Mouse (Mus musculus) stomach, embryonic 14.5 days (tissue): ENCODE results near the gene Abhd10. TPM values are rescaled to one million over a fixed set of nuclear protein-coding genes. Genes with fewer than 3 reads are reported as not detected.

Source experiments
- ATAC-seq: fragments of 200-750 bp; cut with Nextera tagmentation; 2 replicates; pipeline ENCODE4 v1.8.0; 2017; ENCODE audit warnings: low read depth, moderate TSS enrichment; ENCODE audit not compliant: insufficient number of reproducible peaks, insufficient read depth, low FRiP score
- H3K27ac ChIP-seq: fragments of 300-500 bp; sonication (generic); 2 replicates; pipeline ENCODE4 v1.5.1; 2014; ENCODE audit warnings: mild to moderate bottlenecking, low read length, moderate library complexity, mixed read lengths
- H3K27me3 ChIP-seq: fragments of 300-500 bp; sonication (generic); 2 replicates; pipeline ENCODE4 v1.6.1; 2014; ENCODE audit warnings: low read length, control low read depth, mixed read lengths; ENCODE audit not compliant: control insufficient read depth, insufficient read depth
- H3K36me3 ChIP-seq: fragments of 300-500 bp; sonication (generic); 2 replicates; pipeline ENCODE4 v1.6.1; 2014; ENCODE audit warnings: mild to moderate bottlenecking, control low read depth, low read length, moderate library complexity, mixed read lengths; ENCODE audit not compliant: control insufficient read depth, insufficient read depth
- H3K4me1 ChIP-seq: fragments of 300-500 bp; sonication (generic); 2 replicates; pipeline ENCODE4 v1.6.1; 2014; ENCODE audit warnings: low read length, control low read depth, mixed read lengths; ENCODE audit not compliant: control insufficient read depth, insufficient read depth
- H3K4me2 ChIP-seq: fragments of 300-500 bp; sonication (generic); replicated peaks from 2 replicates; pipeline ENCODE4 v1.6.1; 2014; ENCODE audit warnings: low read depth, low read length, control low read depth
- H3K4me3 ChIP-seq: fragments of 300-500 bp; sonication (generic); 2 replicates; pipeline ENCODE4 v1.5.1; 2014; ENCODE audit warnings: low read depth, low read length, control low read depth
- H3K9ac ChIP-seq: fragments of 300-500 bp; sonication (generic); replicated peaks from 2 replicates; pipeline ENCODE4 v1.6.1; 2014; ENCODE audit warnings: low read depth, mild to moderate bottlenecking, control low read depth, low read length, moderate library complexity, mixed read lengths
- H3K9me3 ChIP-seq: fragments of 300-500 bp; sonication (generic); 2 replicates; pipeline ENCODE4 v1.6.1; 2016; ENCODE audit warnings: low read depth, low read length, control low read depth; ENCODE audit not compliant: control insufficient read depth
- WGBS: fragments of 180-500 bp; shearing (Covaris S2); extraction: QIAGEN DNeasy Blood & Tissue Kit; methylation state at CpG from one replicate; pipeline ENCODE4 v1.1.7; 2014; 5-methylcytosine and 5-hydroxymethylcytosine counted together
- polyA plus RNA-seq: library from polyadenylated mRNA; unstranded; fragments of >200 nt; fragmentation: Nextera tagmentation; extraction: Ambion mirVana; gene quantifications from 2 replicates; pipeline ENCODE4 v1.2.1, GENCODE M21; 2014

Abhd10 gene
- polyA plus RNA-seq, result 35.6 and 35.7 TPM in 2 replicates

DNA sequence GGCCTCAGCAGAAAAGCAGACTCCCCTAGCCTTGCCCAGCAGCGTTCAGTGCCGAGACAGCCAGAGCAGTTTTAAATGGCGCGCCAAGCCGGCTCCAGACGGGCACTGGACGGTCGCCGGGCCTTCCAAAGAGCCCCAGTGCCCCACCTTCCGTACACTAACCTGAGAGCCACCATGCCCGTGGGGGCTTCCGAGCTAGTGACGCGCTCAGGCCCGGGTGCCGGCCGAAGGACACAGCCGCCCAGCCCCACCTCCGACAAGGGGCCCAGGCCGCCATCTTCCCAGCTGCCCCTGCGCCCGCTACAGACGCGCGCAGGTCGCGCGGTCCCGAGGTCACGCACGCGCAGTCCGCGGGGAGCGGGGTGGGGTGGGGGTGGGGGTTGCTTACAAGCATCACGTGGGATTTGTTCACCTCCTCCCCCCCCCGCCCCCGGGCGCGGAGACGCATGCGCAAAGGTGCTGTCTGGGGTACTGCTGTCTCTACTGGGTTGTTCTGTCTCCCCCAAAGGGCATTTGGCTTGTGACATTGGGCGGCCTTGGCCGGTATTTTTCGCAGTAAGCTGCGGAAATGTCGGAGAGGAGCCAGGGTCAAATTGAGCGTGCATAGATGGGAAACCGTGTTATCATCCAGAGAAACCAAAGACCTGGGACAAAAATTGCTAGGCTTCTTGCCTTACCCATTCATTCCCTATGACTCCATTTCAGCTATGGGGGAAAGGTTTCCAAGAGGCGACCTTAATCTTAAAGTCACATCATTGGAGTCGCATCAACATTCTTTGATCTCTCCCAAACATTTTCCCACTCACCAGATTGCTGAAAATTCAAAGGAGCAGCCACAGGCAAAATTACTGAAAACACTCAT, at the start of gene Abhd10:
Gene Abhd10, minus strand, starts transcription at position 341 of the 862 bp plus-strand sequence.
- H3K9me3 ChIP-seq, result no peaks in the 10 kb centered on the region
- peak within 1 kb of the TSS; percentile 90 for H3K27ac ChIP-seq
- WGBS, result under 1% methylated on average over 51 of the region's 51 CpGs
- peak within 1 kb of the TSS; percentile 83 for H3K9ac ChIP-seq
- H3K36me3 ChIP-seq, result peaks cover 9% of the 10 kb centered on the region
- H3K4me1 ChIP-seq, result peaks cover 3% of the 10 kb centered on the region; the same call in 1 of the 2 replicates
- H3K27me3 ChIP-seq, result no peaks in the 10 kb centered on the region
- H3K4me3 ChIP-seq, result peak within 1 kb of the TSS; percentile 91
- peak; percentile 97 for ATAC-seq
- peak within 1 kb of the TSS; percentile 57 for H3K4me2 ChIP-seq

DNA sequence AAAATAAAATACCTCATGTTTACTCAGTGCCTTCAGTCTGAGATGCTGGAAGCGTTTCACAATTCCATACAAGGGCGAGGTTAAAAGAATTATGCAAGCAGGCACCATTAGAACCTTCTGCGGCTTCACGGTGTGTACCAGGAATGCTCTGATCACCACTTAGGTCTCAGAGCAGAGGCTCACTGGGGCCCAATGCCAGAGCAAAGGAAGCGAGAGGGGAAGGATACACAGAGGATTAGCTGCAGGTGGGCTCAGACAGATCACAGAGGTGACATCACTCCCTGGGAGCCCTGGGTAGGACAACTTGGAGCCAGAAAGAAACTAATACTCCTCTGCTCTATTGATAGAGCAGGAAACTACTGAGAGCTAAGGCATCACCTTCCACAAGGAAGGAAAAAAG, 48.5 kb upstream of the Abhd10 start:
- ATAC-seq, result no peak
- no peaks in the 10 kb centered on the region for H3K4me1 ChIP-seq
- H3K4me3 ChIP-seq, result no peak overlapping the region
- no peaks in the 10 kb centered on the region for H3K27me3 ChIP-seq
- H3K27ac ChIP-seq, result no peak overlapping the region
- no peak overlapping the region for H3K9ac ChIP-seq
- 62% methylated on average over 5 of the region's 5 CpGs for WGBS
- H3K36me3 ChIP-seq, result peaks cover 15% of the 10 kb centered on the region; the same call in 1 of the 2 replicates
- no peak overlapping the region for H3K4me2 ChIP-seq
- H3K9me3 ChIP-seq, result no peaks in the 10 kb centered on the region

DNA sequence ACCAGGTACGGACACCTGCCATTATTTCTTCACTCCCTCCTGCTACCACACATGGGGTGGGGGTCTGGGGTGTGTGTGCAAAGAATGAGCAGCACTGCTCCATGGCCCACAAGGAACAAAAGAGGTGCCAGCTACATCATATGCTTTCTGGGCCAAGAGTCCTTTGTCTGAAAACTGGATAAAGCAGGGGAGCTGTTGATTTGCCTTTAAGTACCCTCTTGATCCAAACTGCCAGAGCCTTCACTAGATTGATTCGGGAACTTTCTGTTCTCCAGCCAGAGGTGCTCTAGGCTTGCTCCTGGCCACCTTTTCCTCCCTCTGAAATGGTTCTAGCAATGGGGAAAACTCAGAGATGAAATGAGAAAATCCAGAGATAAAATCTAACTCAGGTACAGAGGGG, 46.6 kb upstream of the Abhd10 start:
- no peak overlapping the region for H3K9ac ChIP-seq
- peaks cover 15% of the 10 kb centered on the region; the same call in 1 of the 2 replicates for H3K36me3 ChIP-seq
- 79% methylated on average over 2 of the region's 2 CpGs for WGBS
- H3K27me3 ChIP-seq, result no peaks in the 10 kb centered on the region
- no peak overlapping the region for H3K27ac ChIP-seq
- ATAC-seq, result no peak
- no peaks in the 10 kb centered on the region for H3K9me3 ChIP-seq
- no peaks in the 10 kb centered on the region for H3K4me1 ChIP-seq
- H3K4me3 ChIP-seq, result no peak overlapping the region
- no peak overlapping the region for H3K4me2 ChIP-seq

DNA sequence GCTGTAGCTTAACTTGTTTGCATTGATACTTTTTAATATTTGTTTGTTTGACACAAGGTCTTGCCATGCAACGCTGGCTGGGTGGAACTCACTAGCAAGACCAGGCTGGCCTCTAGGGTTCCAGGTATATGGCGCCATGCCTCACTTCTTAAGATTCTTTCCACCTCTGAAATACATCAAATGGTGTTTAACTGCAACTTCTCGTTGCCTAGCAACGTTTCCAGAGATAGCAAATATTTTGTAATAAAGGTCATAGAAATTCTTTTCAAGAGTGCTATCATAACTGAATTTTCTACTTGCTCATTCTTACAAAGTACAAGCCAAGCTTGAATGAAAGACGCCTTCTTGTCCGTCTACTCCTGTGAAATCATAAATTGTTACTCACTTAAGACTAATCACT, 44.9 kb upstream of the Abhd10 start:
- no peak for ATAC-seq
- peaks cover 10% of the 10 kb centered on the region; the same call in 1 of the 2 replicates for H3K36me3 ChIP-seq

DNA sequence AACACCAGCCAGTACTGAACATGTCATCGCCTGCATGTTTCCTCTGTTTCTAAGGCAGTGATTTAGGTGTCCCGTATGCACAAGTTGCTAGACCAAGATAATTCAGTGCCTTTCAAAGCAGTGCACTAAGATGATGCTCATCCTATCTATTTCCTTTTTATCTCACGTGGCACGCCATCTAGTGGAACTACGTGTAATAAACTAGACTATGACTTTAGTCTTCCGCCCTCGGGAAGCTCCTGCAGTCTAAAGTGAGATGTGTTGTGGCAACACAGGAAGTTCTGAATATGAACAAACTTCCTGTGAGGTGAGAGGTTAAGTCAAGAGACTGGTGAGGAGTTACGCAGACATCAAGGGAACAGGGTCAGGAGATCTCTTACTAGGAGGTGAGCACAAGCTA, 43.9 kb upstream of the Abhd10 start:
- Histone ChIP-seq H3K4me3 (no peak overlapping the region), H3K4me1 (no peaks in the 10 kb centered on the region), H3K27ac (no peak overlapping the region), H3K9me3 (no peaks in the 10 kb centered on the region), H3K4me2 (no peak overlapping the region), H3K27me3 (no peaks in the 10 kb centered on the region), H3K36me3 (peaks cover 13% of the 10 kb centered on the region; the same call in 1 of the 2 replicates), H3K9ac (no peak overlapping the region)
- ATAC-seq, result no peak
- 42% methylated on average over 8 of the region's 8 CpGs for WGBS

More for the DNA sequence above, 44.9 kb upstream of the Abhd10 start:
- Histone ChIP-seq H3K9me3 (no peaks in the 10 kb centered on the region), H3K27me3 (no peaks in the 10 kb centered on the region), H3K4me2 (no peak overlapping the region), H3K9ac (no peak overlapping the region), H3K27ac (no peak overlapping the region), H3K4me1 (no peaks in the 10 kb centered on the region), H3K4me3 (no peak overlapping the region)
- WGBS, result 88% methylated on average over 6 of the region's 6 CpGs

DNA sequence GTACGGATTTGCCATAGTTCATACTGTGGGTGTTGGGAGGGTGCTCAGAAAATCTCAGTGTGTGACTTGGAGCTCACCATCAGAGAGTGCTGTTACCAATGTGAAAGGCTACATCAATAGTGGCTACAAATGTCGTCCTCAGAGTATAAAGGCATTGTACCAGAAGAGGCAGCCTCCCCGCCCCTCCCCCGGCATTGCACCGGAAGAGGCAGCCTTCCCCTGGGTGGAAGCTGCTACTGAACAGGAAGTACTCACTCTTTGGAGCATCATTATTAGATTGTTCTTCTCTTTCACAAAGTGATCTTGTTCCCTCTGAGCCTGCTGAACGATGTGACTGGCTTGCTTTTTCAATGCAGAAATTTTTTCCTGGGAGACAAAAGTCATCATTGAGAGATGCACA, 37.2 kb upstream of the Abhd10 start:
- Histone ChIP-seq H3K27me3 (no peaks in the 10 kb centered on the region), H3K4me2 (no peak overlapping the region), H3K9ac (no peak overlapping the region), H3K4me3 (no peak overlapping the region), H3K27ac (no peak overlapping the region), H3K4me1 (no peaks in the 10 kb centered on the region), H3K36me3 (peaks cover 44% of the 10 kb centered on the region), H3K9me3 (no peaks in the 10 kb centered on the region)
- WGBS, result 75% methylated on average over 6 of the region's 6 CpGs
- no peak for ATAC-seq

DNA sequence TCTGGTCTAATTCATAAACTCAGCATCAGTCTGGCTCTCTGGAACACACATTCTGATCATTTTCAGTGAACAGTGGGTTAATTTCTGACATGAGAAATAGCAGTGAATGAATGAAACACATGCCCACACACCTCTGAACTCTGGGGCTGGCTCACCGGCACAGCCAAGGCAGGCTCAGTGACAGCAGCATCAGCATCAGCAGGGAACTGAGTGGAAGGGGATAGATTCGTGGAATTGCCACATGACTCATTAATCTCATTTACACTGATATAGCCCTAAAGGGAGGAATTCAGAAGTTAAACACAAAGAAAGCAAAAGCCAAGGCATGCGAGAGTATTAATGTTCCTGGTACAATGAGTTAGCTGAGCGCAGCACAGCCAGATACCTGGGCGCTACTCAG, 32.1 kb upstream of the Abhd10 start:
- ATAC-seq, result no peak
- no peaks in the 10 kb centered on the region for H3K9me3 ChIP-seq
- H3K4me1 ChIP-seq, result no peaks in the 10 kb centered on the region
- H3K27me3 ChIP-seq, result no peaks in the 10 kb centered on the region
- no peak overlapping the region for H3K4me3 ChIP-seq
- H3K9ac ChIP-seq, result no peak overlapping the region
- WGBS, result 80% methylated on average over 5 of the region's 5 CpGs
- peaks cover 64% of the 10 kb centered on the region for H3K36me3 ChIP-seq
- H3K4me2 ChIP-seq, result no peak overlapping the region
- H3K27ac ChIP-seq, result no peak overlapping the region

DNA sequence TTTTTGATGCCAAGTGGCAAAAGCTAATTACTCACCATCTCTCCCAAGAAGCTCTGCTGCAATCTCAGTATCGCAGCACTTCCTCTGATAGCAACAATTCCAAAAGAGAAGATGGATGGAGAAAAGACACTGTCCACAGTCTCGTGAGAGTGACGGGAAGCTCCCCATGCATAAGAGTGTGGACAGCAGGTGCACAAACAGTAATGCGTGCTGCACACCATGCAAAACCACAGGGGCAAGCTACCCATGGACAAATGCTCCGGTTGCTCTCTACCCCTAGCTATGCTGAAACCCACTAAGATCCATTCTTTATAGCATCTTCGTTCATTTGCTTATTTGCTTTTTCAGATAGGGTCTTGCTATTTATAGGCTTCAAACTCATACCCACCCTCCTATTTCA, 28.2 kb upstream of the Abhd10 start:
- Histone ChIP-seq H3K27ac (no peak overlapping the region), H3K27me3 (no peaks in the 10 kb centered on the region), H3K4me3 (no peak overlapping the region), H3K36me3 (peaks cover 56% of the 10 kb centered on the region), H3K9ac (no peak overlapping the region), H3K9me3 (no peaks in the 10 kb centered on the region), H3K4me2 (no peak overlapping the region), H3K4me1 (no peaks in the 10 kb centered on the region)
- WGBS, result 94% methylated on average over 6 of the region's 6 CpGs
- ATAC-seq, result no peak
